Mouse (Mus musculus) CH12.LX (cell line): ENCODE data around the gene Doxl2. TPM values are rescaled to one million over a fixed set of nuclear protein-coding genes. Genes with fewer than 3 reads are reported as not detected.
"Not testable (repeated sequence)": the region's sequence is repeated elsewhere in the genome, so short reads cannot be mapped to it uniquely, and the experiment has no call there.

Experiments used
- DNase-seq: peaks from one replicate; pipeline ENCODE4 v3.0.0-alpha.2; 2013; ENCODE audit errors: extremely low read depth
- H3K27ac ChIP-seq: 2 replicates; pipeline ENCODE4 v1.5.1; 2012; ENCODE audit warnings: low read depth, mild to moderate bottlenecking, control low read depth, moderate library complexity; ENCODE audit not compliant: insufficient read depth
- H3K27me3 ChIP-seq: replicated peaks from 2 replicates; pipeline ENCODE3; 2012; ENCODE audit warnings: inconsistent platforms
- H3K36me3 ChIP-seq, 2 experiments: replicated peaks in 1 of 2; 2 replicates each; pipeline versions ENCODE3 to v1.6.1; 2012; ENCODE audit warnings: inconsistent platforms in 1 of 2, low read length in 1 of 2, mild to moderate bottlenecking in 1 of 2, mixed read lengths in 1 of 2, moderate library complexity in 1 of 2; ENCODE audit not compliant: control insufficient read depth in 1 of 2, insufficient read depth in 1 of 2
- H3K4me1 ChIP-seq, 2 experiments: 2 replicates each; pipeline ENCODE4 v1.6.1; 2012; ENCODE audit warnings: inconsistent platforms in 1 of 2, moderate library complexity in 1 of 2; ENCODE audit not compliant: insufficient read depth in 2 of 2, control insufficient read depth in 1 of 2
- H3K4me2 ChIP-seq: 2 replicates; pipeline ENCODE4 v1.6.1; 2012; ENCODE audit warnings: low read depth, mild to moderate bottlenecking, control low read depth; ENCODE audit not compliant: poor library complexity, insufficient read depth, severe bottlenecking
- H3K4me3 ChIP-seq, 3 experiments: fragments of 150-350 bp in 1 of 3; sonication (generic) in 1 of 3; replicated peaks in 1 of 3; 2 replicates each; pipeline versions ENCODE3 to v1.5.1; 2011 to 2012; ENCODE audit warnings: low read depth in 2 of 3, low read length in 2 of 3, mild to moderate bottlenecking in 2 of 3, moderate library complexity in 2 of 3, control low read depth in 1 of 3, improper control_type of control experiment in 1 of 3, inconsistent platforms in 1 of 3, mixed read lengths in 1 of 3; ENCODE audit not compliant: poor library complexity in 1 of 3
- H3K79me2 ChIP-seq: replicated peaks from 2 replicates; pipeline ENCODE4 v1.6.1; 2012; ENCODE audit warnings: mild to moderate bottlenecking, moderate library complexity; ENCODE audit not compliant: control insufficient read depth, poor library complexity, insufficient read depth, severe bottlenecking; ENCODE audit errors: extremely low read depth
- H3K9ac ChIP-seq: 2 replicates; pipeline ENCODE4 v1.6.1; 2012; ENCODE audit warnings: low read depth, mild to moderate bottlenecking, control low read depth, moderate library complexity; ENCODE audit not compliant: insufficient read depth
- H3K9me3 ChIP-seq: replicated peaks from 2 replicates; pipeline ENCODE3; 2012; ENCODE audit warnings: low read length, inconsistent platforms, mixed read lengths
- CTCF ChIP-seq, 2 experiments: IDR thresholded peaks in 1 of 2; conservative IDR thresholded peaks in 1 of 2; 2 replicates each; pipeline ENCODE4 v1.5.1; 2011 to 2012; ENCODE audit warnings: low read depth in 2 of 2, low read length in 2 of 2, improper control_type of control experiment in 1 of 2, inconsistent platforms in 1 of 2, mild to moderate bottlenecking in 1 of 2, moderate library complexity in 1 of 2
- E2F4 ChIP-seq: IDR thresholded peaks from 2 replicates; pipeline ENCODE4 v1.6.1; 2011; ENCODE audit warnings: low read depth, low read length, improper control_type of control experiment; ENCODE audit not compliant: insufficient replicate concordance
- EP300 ChIP-seq: IDR thresholded peaks from 2 replicates; pipeline ENCODE4 v1.6.1; 2011; ENCODE audit warnings: low read length, improper control_type of control experiment
- HCFC1 ChIP-seq: IDR thresholded peaks from 2 replicates; pipeline ENCODE4 v1.6.1; 2012; ENCODE audit warnings: low read depth, mild to moderate bottlenecking, inconsistent platforms, low read length, improper control_type of control experiment
- MAFK ChIP-seq: IDR thresholded peaks from 2 replicates; pipeline ENCODE4 v1.6.1; 2011; ENCODE audit warnings: low read length, improper control_type of control experiment; ENCODE audit not compliant: insufficient replicate concordance
- MAX ChIP-seq: IDR thresholded peaks from 2 replicates; pipeline ENCODE4 v1.6.1; 2011; ENCODE audit warnings: low read length, improper control_type of control experiment
- MEF2A ChIP-seq: IDR thresholded peaks from 2 replicates; pipeline ENCODE4 v1.6.1; 2014; ENCODE audit warnings: low read depth, mild to moderate bottlenecking, inconsistent platforms, low read length, improper control_type of control experiment, borderline replicate concordance
- NELFE ChIP-seq: IDR thresholded peaks from 2 replicates; pipeline ENCODE4 v1.6.1; 2011; ENCODE audit warnings: low read depth, low read length, improper control_type of control experiment
- POLR2AphosphoS2 ChIP-seq: IDR thresholded peaks from 2 replicates; pipeline ENCODE4 v1.6.1; 2011; ENCODE audit warnings: low read depth, low read length, improper control_type of control experiment
- RAD21 ChIP-seq: IDR thresholded peaks from 2 replicates; pipeline ENCODE4 v1.6.1; 2011; ENCODE audit warnings: low read depth, mild to moderate bottlenecking, low read length, improper control_type of control experiment, moderate library complexity
- SIN3A ChIP-seq: IDR thresholded peaks from 2 replicates; pipeline ENCODE4 v1.6.1; 2012; ENCODE audit warnings: low read length, improper control_type of control experiment, inconsistent platforms
- SMC3 ChIP-seq: IDR thresholded peaks from 2 replicates; pipeline ENCODE4 v1.6.1; 2011; ENCODE audit warnings: low read depth, low read length, improper control_type of control experiment
- UBTF ChIP-seq: IDR thresholded peaks from 2 replicates; pipeline ENCODE4 v1.6.1; 2012; ENCODE audit warnings: low read depth, mild to moderate bottlenecking, inconsistent platforms, low read length, improper control_type of control experiment, moderate library complexity
- USF1 ChIP-seq: IDR thresholded peaks from 2 replicates; pipeline ENCODE4 v1.6.1; 2014; ENCODE audit warnings: low read depth, mild to moderate bottlenecking, inconsistent platforms, low read length, improper control_type of control experiment
- ZKSCAN1 ChIP-seq: IDR thresholded peaks from 2 replicates; pipeline ENCODE4 v1.6.1; 2012; ENCODE audit warnings: low read depth, inconsistent platforms, low read length, improper control_type of control experiment, borderline replicate concordance
- dilution Hi-C: fragments of 300-500 bp; cut with MboI; formaldehyde crosslinking; loops from 2 replicates; pipeline ENCODE4 v1.14.3; 2020; ENCODE audit warnings: low sequenced_read_pairs; ENCODE audit not compliant: extremely low pct_unique_long_range_greater_than_20kb, extremely low pct_ligation_motif_present
- in situ Hi-C: fragments of 300-500 bp; cut with MboI; formaldehyde crosslinking; loops from 3 replicates; pipeline ENCODE4 v1.14.3; 2019; ENCODE audit warnings: low sequenced_read_pairs, low pct_ligation_motif_present, low pct_unique_long_range_greater_than_20kb, mixed read lengths
- polyA plus RNA-seq: library from polyadenylated mRNA; unstranded; fragments of >175 nt; gene quantifications from 2 replicates; pipeline ENCODE4 v1.2.1, GENCODE M21; 2012; ENCODE audit warnings: low read depth; ENCODE audit not compliant: insufficient read length
- total RNA-seq, 2 experiments: library from RNA; depleted of rRNA; stranded (reverse); fragments of 300-350 nt in 1 of 2; fragments of >200 nt in 1 of 2; gene quantifications; 2 replicates each; pipeline ENCODE4 v1.2.3; 2012 to 2014

Doxl2 gene
- total and polyA plus RNA-seq, 3 experiments, result not detected

DNA sequence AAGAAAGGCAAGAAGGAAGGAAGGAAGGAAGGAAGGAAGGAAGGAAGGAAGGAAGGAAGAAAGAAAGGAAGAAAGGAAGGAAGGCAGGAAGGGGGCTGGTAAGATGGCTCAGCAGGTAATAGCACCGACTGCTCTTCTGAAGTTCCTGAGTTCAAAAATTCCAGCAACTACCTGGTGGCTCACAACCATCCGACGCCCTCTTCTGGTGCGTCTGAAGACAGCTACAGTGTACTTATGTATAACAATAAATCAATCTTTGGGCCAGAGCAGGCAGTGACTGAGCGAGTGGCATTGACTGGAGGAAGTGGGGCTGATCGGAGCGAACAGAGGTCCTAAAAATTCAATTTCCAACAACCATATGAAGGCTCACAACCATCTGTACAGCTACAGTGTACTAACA is 15.6 kb upstream of the Doxl2 start:
- in situ Hi-C loops, result loop anchor here (10.0 to 25.0 kb wide), 2 partner anchors 94 to 322 kb away; partner anchors contain the start of genes AI854703 and Gimap8
- H3K4me2 ChIP-seq, H3K27me3 ChIP-seq, H3K4me3 ChIP-seq, H3K9ac ChIP-seq, H3K36me3 ChIP-seq, H3K79me2 ChIP-seq, dilution Hi-C loops, H3K9me3 ChIP-seq, H3K27ac ChIP-seq: not testable (repeated sequence)
- peak; percentile 38 for DNase-seq
- H3K4me1 ChIP-seq, result peaks cover 0 to 12% of the 10 kb centered on the region in 2 experiments; a peak in 2 of 4 replicates
- TF ChIP-seq SMC3, result peak; percentile 46
- peak; percentile 20 for TF ChIP-seq RAD21
- TF ChIP-seq CTCF (conservative IDR thresholded peaks at IDR 0.05 in 1 of 2, IDR thresholded peaks at IDR 0.05 in 1 of 2; ENCODE audit: low read depth in 2 of 2, low read length in 2 of 2), result peak in 1 of 2 experiments; percentile 58; a peak in 2 of 4 replicates

DNA sequence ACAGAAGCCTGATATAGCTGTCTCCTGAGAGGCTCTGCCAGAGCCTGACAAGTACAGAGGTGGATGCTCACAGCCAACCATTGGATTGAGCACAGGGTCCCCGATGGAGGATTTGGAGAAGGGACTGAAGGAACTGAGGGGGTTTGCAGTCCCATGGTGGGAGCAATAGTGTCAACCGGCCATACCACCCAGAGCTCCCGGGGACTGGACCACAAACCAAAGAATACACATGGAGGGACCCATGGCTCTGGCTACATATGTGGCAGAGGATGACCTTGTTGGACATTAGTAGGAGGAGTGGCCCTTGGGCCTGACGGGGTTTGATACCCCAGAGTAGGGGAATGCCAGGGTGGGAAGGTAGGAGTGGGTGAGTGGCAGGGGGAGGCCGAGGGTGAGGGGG is 8.1 kb upstream of the Doxl2 start:
- H3K27me3 ChIP-seq, H3K4me3 ChIP-seq, H3K36me3 ChIP-seq, dilution Hi-C loops, H3K79me2 ChIP-seq, H3K9ac ChIP-seq, DNase-seq, H3K27ac ChIP-seq, H3K4me1 ChIP-seq, H3K4me2 ChIP-seq, H3K9me3 ChIP-seq: not testable (repeated sequence)
- in situ Hi-C loops, result loop anchor here (25.0 kb wide), 1 partner anchor 329 kb away; the partner anchor contains the start of genes AI854703 and Gimap8

DNA sequence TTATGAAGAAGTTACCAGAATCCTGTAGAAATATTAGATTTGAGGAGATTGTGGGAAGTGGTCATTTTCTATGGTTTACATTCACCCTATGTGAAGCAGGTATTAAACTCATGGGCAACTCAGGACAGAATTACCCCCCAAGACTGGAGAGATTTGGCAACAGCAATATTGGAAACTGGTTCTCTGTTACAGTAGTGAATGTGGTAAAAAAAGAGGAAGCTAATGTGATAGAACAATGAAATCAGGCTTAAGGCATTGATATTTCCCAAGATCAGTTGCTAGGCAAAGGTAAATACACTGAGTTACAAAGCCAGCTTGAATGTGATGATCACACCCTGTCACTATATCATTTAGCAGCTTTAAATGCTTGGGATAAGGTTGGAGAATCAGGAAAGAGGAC is 6.9 kb upstream of the Doxl2 start:
- H3K27me3 ChIP-seq, result peaks cover 3% of the 10 kb centered on the region
- H3K4me3 ChIP-seq, result no peak overlapping the region
- H3K9ac ChIP-seq, result no peak overlapping the region
- dilution Hi-C loops, result no loop called here
- no peaks in the 10 kb centered on the region for H3K79me2 ChIP-seq
- H3K9me3 ChIP-seq, result no peaks in the 10 kb centered on the region
- H3K36me3 ChIP-seq, result no peaks in the 10 kb centered on the region
- H3K4me2 ChIP-seq, result no peak overlapping the region
- no peak for DNase-seq
- no peak overlapping the region for H3K27ac ChIP-seq
- TF ChIP-seq NELFE (no peak), ZKSCAN1 (no peak), USF1 (no peak), MAX (no peak), HCFC1 (no peak), SIN3A (no peak), POLR2AphosphoS2 (no peak), MEF2A (no peak), EP300 (no peak), E2F4 (no peak), UBTF (no peak), MAFK (no peak)
- TF ChIP-seq, all 38 proteins: peak for 0
- in situ Hi-C loops, result loop anchor here (25.0 kb wide), 1 partner anchor 331 kb away; the partner anchor contains the start of genes AI854703 and Gimap8
- no peaks in the 10 kb centered on the region for H3K4me1 ChIP-seq
